Mouse (Mus musculus) ES-E14 (cell line): ENCODE measurements around the gene Rps6kl1.
"Not testable (repeated sequence)": the region's sequence is repeated elsewhere in the genome, so short reads cannot be mapped to it uniquely, and the experiment has no call there.

Source experiments
- CHD2 ChIP-seq: IDR thresholded peaks from 2 replicates; pipeline ENCODE4 v1.6.1; 2014; ENCODE audit warnings: mild to moderate bottlenecking, low read depth, low read length, inconsistent platforms
- HCFC1 ChIP-seq: IDR thresholded peaks from 2 replicates; pipeline ENCODE4 v1.6.1; 2012; ENCODE audit warnings: low read length, inconsistent platforms, borderline replicate concordance; ENCODE audit not compliant: insufficient read depth
- MAFK ChIP-seq: IDR thresholded peaks from 2 replicates; pipeline ENCODE4 v1.6.1; 2014; ENCODE audit warnings: mild to moderate bottlenecking, low read depth, low read length, inconsistent platforms; ENCODE audit not compliant: insufficient read depth
- ZC3H11A ChIP-seq: IDR thresholded peaks from 2 replicates; pipeline ENCODE4 v1.6.1; 2012; ENCODE audit warnings: low read depth, mild to moderate bottlenecking, inconsistent platforms, low read length, borderline replicate concordance

DNA sequence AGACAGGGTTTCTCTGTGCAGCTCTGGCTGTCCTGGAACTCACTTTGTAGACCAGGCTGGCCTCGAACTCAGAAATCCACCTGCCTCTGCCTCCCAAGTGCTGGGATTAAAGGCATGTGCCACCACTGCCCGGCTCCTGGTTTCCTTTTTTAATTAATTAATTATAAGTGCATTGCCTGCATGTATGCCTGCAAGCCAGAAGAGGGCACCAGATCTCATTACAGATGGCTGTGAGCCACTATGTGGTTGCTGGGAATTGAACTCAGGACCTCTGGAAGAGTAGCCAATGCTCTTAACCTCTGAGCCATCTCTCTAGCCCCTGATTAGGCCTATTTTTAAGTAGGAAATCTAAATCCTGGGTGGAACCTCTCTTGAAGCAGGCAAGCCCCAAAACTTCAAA, 6.8 kb downstream of the Rps6kl1 start:
- not testable (repeated sequence) for TF ChIP-seq ZC3H11A, CHD2, HCFC1, MAFK
